Mouse (Mus musculus) CH12.LX (cell line): ENCODE results near the gene Mettl4. TPM values are rescaled to one million over a fixed set of nuclear protein-coding genes. Genes with fewer than 3 reads are reported as not detected.

ENCODE experiments used
- DNase-seq: peaks from one replicate; pipeline ENCODE4 v3.0.0-alpha.2; 2013; ENCODE audit errors: extremely low read depth
- H3K27ac ChIP-seq: 2 replicates; pipeline ENCODE4 v1.5.1; 2012; ENCODE audit warnings: low read depth, mild to moderate bottlenecking, control low read depth, moderate library complexity; ENCODE audit not compliant: insufficient read depth
- H3K27me3 ChIP-seq: replicated peaks from 2 replicates; pipeline ENCODE3; 2012; ENCODE audit warnings: inconsistent platforms
- H3K36me3 ChIP-seq, 2 experiments: replicated peaks in 1 of 2; 2 replicates each; pipeline versions ENCODE3 to v1.6.1; 2012; ENCODE audit warnings: inconsistent platforms in 1 of 2, low read length in 1 of 2, mild to moderate bottlenecking in 1 of 2, mixed read lengths in 1 of 2, moderate library complexity in 1 of 2; ENCODE audit not compliant: control insufficient read depth in 1 of 2, insufficient read depth in 1 of 2
- H3K4me1 ChIP-seq, 2 experiments: 2 replicates each; pipeline ENCODE4 v1.6.1; 2012; ENCODE audit warnings: inconsistent platforms in 1 of 2, moderate library complexity in 1 of 2; ENCODE audit not compliant: insufficient read depth in 2 of 2, control insufficient read depth in 1 of 2
- H3K4me2 ChIP-seq: 2 replicates; pipeline ENCODE4 v1.6.1; 2012; ENCODE audit warnings: low read depth, mild to moderate bottlenecking, control low read depth; ENCODE audit not compliant: poor library complexity, insufficient read depth, severe bottlenecking
- H3K4me3 ChIP-seq, 3 experiments: fragments of 150-350 bp in 1 of 3; sonication (generic) in 1 of 3; replicated peaks in 1 of 3; 2 replicates each; pipeline versions ENCODE3 to v1.5.1; 2011 to 2012; ENCODE audit warnings: low read depth in 2 of 3, low read length in 2 of 3, mild to moderate bottlenecking in 2 of 3, moderate library complexity in 2 of 3, control low read depth in 1 of 3, improper control_type of control experiment in 1 of 3, inconsistent platforms in 1 of 3, mixed read lengths in 1 of 3; ENCODE audit not compliant: poor library complexity in 1 of 3
- H3K79me2 ChIP-seq: replicated peaks from 2 replicates; pipeline ENCODE4 v1.6.1; 2012; ENCODE audit warnings: mild to moderate bottlenecking, moderate library complexity; ENCODE audit not compliant: control insufficient read depth, poor library complexity, insufficient read depth, severe bottlenecking; ENCODE audit errors: extremely low read depth
- H3K9ac ChIP-seq: 2 replicates; pipeline ENCODE4 v1.6.1; 2012; ENCODE audit warnings: low read depth, mild to moderate bottlenecking, control low read depth, moderate library complexity; ENCODE audit not compliant: insufficient read depth
- H3K9me3 ChIP-seq: replicated peaks from 2 replicates; pipeline ENCODE3; 2012; ENCODE audit warnings: low read length, inconsistent platforms, mixed read lengths
- BHLHE40 ChIP-seq: IDR thresholded peaks from 2 replicates; pipeline ENCODE4 v1.6.1; 2011; ENCODE audit warnings: mild to moderate bottlenecking, low read depth, low read length, improper control_type of control experiment
- CHD2 ChIP-seq: IDR thresholded peaks from 2 replicates; pipeline ENCODE4 v1.6.1; 2011; ENCODE audit warnings: low read length, improper control_type of control experiment
- CTCF ChIP-seq, 2 experiments: IDR thresholded peaks in 1 of 2; conservative IDR thresholded peaks in 1 of 2; 2 replicates each; pipeline ENCODE4 v1.5.1; 2011 to 2012; ENCODE audit warnings: low read depth in 2 of 2, low read length in 2 of 2, improper control_type of control experiment in 1 of 2, inconsistent platforms in 1 of 2, mild to moderate bottlenecking in 1 of 2, moderate library complexity in 1 of 2
- E2F4 ChIP-seq: IDR thresholded peaks from 2 replicates; pipeline ENCODE4 v1.6.1; 2011; ENCODE audit warnings: low read depth, low read length, improper control_type of control experiment; ENCODE audit not compliant: insufficient replicate concordance
- ELF1 ChIP-seq: IDR thresholded peaks from 2 replicates; pipeline ENCODE4 v1.6.1; 2014; ENCODE audit warnings: low read depth, mild to moderate bottlenecking, inconsistent platforms, low read length, improper control_type of control experiment
- ETS1 ChIP-seq: conservative IDR thresholded peaks from 2 replicates; pipeline ENCODE4 v1.6.1; 2012; ENCODE audit warnings: low read depth, mild to moderate bottlenecking, inconsistent platforms, low read length, improper control_type of control experiment, moderate library complexity
- GABPA ChIP-seq: IDR thresholded peaks from 2 replicates; pipeline ENCODE4 v1.6.1; 2012; ENCODE audit warnings: low read depth, low read length, improper control_type of control experiment, inconsistent platforms; ENCODE audit not compliant: insufficient replicate concordance
- HCFC1 ChIP-seq: IDR thresholded peaks from 2 replicates; pipeline ENCODE4 v1.6.1; 2012; ENCODE audit warnings: low read depth, mild to moderate bottlenecking, inconsistent platforms, low read length, improper control_type of control experiment
- IRF4 ChIP-seq: IDR thresholded peaks from 2 replicates; pipeline ENCODE4 v1.6.1; 2014; ENCODE audit warnings: low read depth, mild to moderate bottlenecking, inconsistent platforms, low read length, improper control_type of control experiment
- JUND ChIP-seq: conservative IDR thresholded peaks from 2 replicates; pipeline ENCODE4 v1.6.1; 2011; ENCODE audit warnings: low read depth, low read length, improper control_type of control experiment
- KAT2A ChIP-seq: IDR thresholded peaks from 2 replicates; pipeline ENCODE4 v1.6.1; 2012; ENCODE audit warnings: low read length, improper control_type of control experiment, inconsistent platforms; ENCODE audit not compliant: insufficient replicate concordance
- MAX ChIP-seq: IDR thresholded peaks from 2 replicates; pipeline ENCODE4 v1.6.1; 2011; ENCODE audit warnings: low read length, improper control_type of control experiment
- MXI1 ChIP-seq: IDR thresholded peaks from 2 replicates; pipeline ENCODE4 v1.6.1; 2011; ENCODE audit warnings: mild to moderate bottlenecking, low read depth, low read length, improper control_type of control experiment
- MYC ChIP-seq: IDR thresholded peaks from 2 replicates; pipeline ENCODE4 v1.6.1; 2011; ENCODE audit warnings: low read depth, mild to moderate bottlenecking, improper control_type of control experiment, low read length
- NELFE ChIP-seq: IDR thresholded peaks from 2 replicates; pipeline ENCODE4 v1.6.1; 2011; ENCODE audit warnings: low read depth, low read length, improper control_type of control experiment
- NRF1 ChIP-seq: IDR thresholded peaks from 2 replicates; pipeline ENCODE4 v1.6.1; 2014; ENCODE audit warnings: low read depth, mild to moderate bottlenecking, inconsistent platforms, low read length, improper control_type of control experiment, moderate library complexity
- PAX5 ChIP-seq: IDR thresholded peaks from 2 replicates; pipeline ENCODE4 v1.6.1; 2012; ENCODE audit warnings: low read length, inconsistent platforms, mixed read lengths
- POLR2A ChIP-seq: IDR thresholded peaks from 2 replicates; pipeline ENCODE4 v1.6.1; 2011; ENCODE audit warnings: low read depth, mild to moderate bottlenecking, improper control_type of control experiment, low read length
- POLR2AphosphoS2 ChIP-seq: IDR thresholded peaks from 2 replicates; pipeline ENCODE4 v1.6.1; 2011; ENCODE audit warnings: low read depth, low read length, improper control_type of control experiment
- RAD21 ChIP-seq: IDR thresholded peaks from 2 replicates; pipeline ENCODE4 v1.6.1; 2011; ENCODE audit warnings: low read depth, mild to moderate bottlenecking, low read length, improper control_type of control experiment, moderate library complexity
- SIN3A ChIP-seq: IDR thresholded peaks from 2 replicates; pipeline ENCODE4 v1.6.1; 2012; ENCODE audit warnings: low read length, improper control_type of control experiment, inconsistent platforms
- SMC3 ChIP-seq: IDR thresholded peaks from 2 replicates; pipeline ENCODE4 v1.6.1; 2011; ENCODE audit warnings: low read depth, low read length, improper control_type of control experiment
- TBP ChIP-seq: conservative IDR thresholded peaks from 2 replicates; pipeline ENCODE4 v1.6.1; 2011; ENCODE audit warnings: low read depth, low read length, improper control_type of control experiment
- TCF12 ChIP-seq: IDR thresholded peaks from 2 replicates; pipeline ENCODE4 v1.6.1; 2014; ENCODE audit warnings: low read depth, mild to moderate bottlenecking, inconsistent platforms, low read length, improper control_type of control experiment
- UBTF ChIP-seq: IDR thresholded peaks from 2 replicates; pipeline ENCODE4 v1.6.1; 2012; ENCODE audit warnings: low read depth, mild to moderate bottlenecking, inconsistent platforms, low read length, improper control_type of control experiment, moderate library complexity
- ZKSCAN1 ChIP-seq: IDR thresholded peaks from 2 replicates; pipeline ENCODE4 v1.6.1; 2012; ENCODE audit warnings: low read depth, inconsistent platforms, low read length, improper control_type of control experiment, borderline replicate concordance
- ZMIZ1 ChIP-seq: IDR thresholded peaks from 2 replicates; pipeline ENCODE4 v1.6.1; 2012; ENCODE audit warnings: low read depth, mild to moderate bottlenecking, inconsistent platforms, low read length, improper control_type of control experiment
- ZNF384 ChIP-seq: IDR thresholded peaks from 2 replicates; pipeline ENCODE4 v1.6.1; 2012; ENCODE audit warnings: low read depth, low read length, improper control_type of control experiment, inconsistent platforms
- dilution Hi-C: fragments of 300-500 bp; cut with MboI; formaldehyde crosslinking; loops from 2 replicates; pipeline ENCODE4 v1.14.3; 2020; ENCODE audit warnings: low sequenced_read_pairs; ENCODE audit not compliant: extremely low pct_unique_long_range_greater_than_20kb, extremely low pct_ligation_motif_present
- in situ Hi-C: fragments of 300-500 bp; cut with MboI; formaldehyde crosslinking; loops from 3 replicates; pipeline ENCODE4 v1.14.3; 2019; ENCODE audit warnings: low sequenced_read_pairs, low pct_ligation_motif_present, low pct_unique_long_range_greater_than_20kb, mixed read lengths
- polyA plus RNA-seq: library from polyadenylated mRNA; unstranded; fragments of >175 nt; gene quantifications from 2 replicates; pipeline ENCODE4 v1.2.1, GENCODE M21; 2012; ENCODE audit warnings: low read depth; ENCODE audit not compliant: insufficient read length
- total RNA-seq, 2 experiments: library from RNA; depleted of rRNA; stranded (reverse); fragments of 300-350 nt in 1 of 2; fragments of >200 nt in 1 of 2; gene quantifications; 2 replicates each; pipeline ENCODE4 v1.2.3; 2012 to 2014

The Mettl4 gene
- total RNA-seq (2012; rRNA removed): 22.9 and 23.4 TPM in 2 replicates
- total RNA-seq (2014; rRNA removed): 23.3 and 24.4 TPM in 2 replicates
- 12.3 and 12.4 TPM in 2 replicates for polyA plus RNA-seq

DNA sequence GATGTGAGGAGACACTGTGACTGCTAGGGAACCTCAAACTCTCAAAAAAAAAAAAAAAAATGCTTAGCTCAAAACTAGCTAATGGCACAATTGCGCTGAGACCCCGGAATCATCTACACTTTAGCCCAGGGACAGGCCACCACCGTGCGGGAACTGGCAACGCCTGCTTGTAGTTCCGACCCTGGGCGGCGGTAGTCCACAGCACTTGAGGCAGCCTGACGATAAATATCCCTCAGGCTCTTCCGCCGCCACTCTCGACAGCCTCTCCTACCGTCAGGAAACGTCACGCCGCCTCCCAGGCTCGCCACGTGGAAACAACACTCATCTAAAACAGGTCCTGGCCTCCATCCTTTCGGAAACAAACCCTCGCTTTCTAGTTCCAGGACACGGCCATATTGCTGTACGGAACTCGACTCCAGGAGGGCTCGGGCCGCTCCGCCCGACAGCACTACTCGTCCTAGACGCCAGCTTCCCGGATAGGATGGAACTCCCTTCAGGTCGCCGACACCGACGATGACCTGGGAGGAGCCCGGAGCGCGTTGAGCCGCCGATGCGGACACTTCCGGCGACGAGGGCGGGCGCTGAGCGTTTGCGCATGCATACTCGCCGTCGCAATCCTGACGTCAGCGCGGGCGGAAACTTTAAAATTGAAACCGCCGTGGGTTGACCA, at the start of gene Mettl4:
Mettl4 (minus strand) TSS at position 554 of the 670 bp plus-strand sequence.
- H3K79me2 ChIP-seq: peaks cover 23% of the 10 kb centered on the region
- peak within 1 kb of the TSS; percentile 94 for H3K9ac ChIP-seq
- peak within 1 kb of the TSS; percentile 79 to 94 (median 88) for H3K4me3 ChIP-seq
- peaks cover 2 to 36% of the 10 kb centered on the region in 2 experiments; a peak in 3 of 4 replicates for H3K4me1 ChIP-seq
- TF ChIP-seq SIN3A (peak; percentile 100), ELF1 (peak; percentile 88), ZKSCAN1 (no peak), MAX (peak; percentile 95), MXI1 (peak; percentile 98), SMC3 (peak; percentile 10; the same call in 1 of the 2 replicates), MYC (peak; percentile 95), E2F4 (peak; percentile 89; the same call in 1 of the 2 replicates), ZMIZ1 (peak; percentile 79; the same call in 1 of the 2 replicates), NRF1 (peak; percentile 80), ETS1 (peak; percentile 31; the same call in 1 of the 2 replicates), RAD21 (peak; percentile 17; the same call in 1 of the 2 replicates), JUND (no peak), TBP (peak; percentile 12; the same call in 1 of the 2 replicates), CTCF (conservative IDR thresholded peaks at IDR 0.05 in 1 of 2, IDR thresholded peaks at IDR 0.05 in 1 of 2; ENCODE audit: low read depth in 2 of 2, low read length in 2 of 2) (peak in 1 of 2 experiments; percentile 32; a peak in 1 of 4 replicates), UBTF (peak; percentile 57; the same call in 1 of the 2 replicates), CHD2 (peak; percentile 3; the same call in 1 of the 2 replicates), POLR2AphosphoS2 (no peak), NELFE (no peak; the same call in 1 of the 2 replicates), HCFC1 (peak; percentile 81), POLR2A (peak; percentile 91), GABPA (0 out of 2 replicates have a peak, but pooled peaks have one; percentile 4), ZNF384 (peak; percentile 85), IRF4 (peak; percentile 57; the same call in 1 of the 2 replicates), PAX5 (no peak), BHLHE40 (no peak), TCF12 (peak; percentile 65; the same call in 1 of the 2 replicates), KAT2A (peak; percentile 73; the same call in 1 of the 2 replicates)
- dilution Hi-C loops (no loop called here), in situ Hi-C loops (no loop called here)
- H3K27me3 ChIP-seq: no peaks in the 10 kb centered on the region
- no peaks in the 10 kb centered on the region for H3K9me3 ChIP-seq
- H3K27ac ChIP-seq: peak within 1 kb of the TSS; percentile 98
- peak within 1 kb of the TSS; percentile 95 for H3K4me2 ChIP-seq
- DNase-seq: peak; percentile 92
- peaks cover 2 to 18% of the 10 kb centered on the region in 2 experiments for H3K36me3 ChIP-seq
